Mouse (Mus musculus) right cerebral cortex, postnatal 14 days (tissue): ENCODE data around the gene Spink2.
"Not testable (repeated sequence)": the region's sequence is repeated elsewhere in the genome, so short reads cannot be mapped to it uniquely, and the experiment has no call there.

Experiments used
- DNase-seq: peaks from one replicate; pipeline ENCODE4 v3.0.0; 2022

Gene Spink2

DNA sequence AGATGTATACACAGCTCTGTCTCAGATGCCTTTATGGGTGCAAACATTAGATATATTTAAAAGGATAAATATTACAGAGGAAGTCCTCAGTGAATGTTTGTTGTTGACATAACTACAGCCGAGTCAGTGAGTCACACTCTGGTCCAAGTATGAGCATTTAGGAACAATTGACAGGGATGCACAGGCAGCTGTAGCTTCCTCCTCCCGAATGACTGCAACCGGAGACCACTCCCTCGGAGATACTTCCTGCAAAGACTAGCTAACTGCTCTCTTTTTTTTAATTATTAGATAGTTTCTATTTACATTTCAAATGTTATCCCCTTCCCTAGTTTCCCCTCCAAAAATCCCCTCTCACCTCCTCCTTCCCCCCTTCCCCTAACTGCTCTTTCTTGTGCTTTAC, 18.0 kb downstream of the Spink2 start:
- no peak for DNase-seq

DNA sequence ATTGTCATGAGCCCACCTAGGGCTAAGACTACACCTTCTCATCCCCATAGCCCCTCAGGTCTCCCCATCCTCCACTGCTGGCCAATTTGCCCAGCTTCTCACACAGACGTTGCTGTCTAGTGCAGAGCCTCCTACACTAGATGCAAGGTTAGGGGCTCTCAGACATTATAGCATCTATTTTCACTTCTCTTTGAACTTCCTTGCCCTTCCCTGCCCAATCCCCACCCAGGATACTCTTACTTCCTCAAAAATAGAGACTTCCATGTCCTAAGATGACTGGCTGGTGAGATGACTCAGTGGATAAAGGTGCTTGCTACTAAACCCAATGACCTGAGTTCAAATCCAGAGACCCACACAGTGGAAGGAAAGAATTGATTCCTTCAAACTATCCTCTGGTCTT, 19.6 kb downstream of the Spink2 start:
- DNase-seq = no peak

DNA sequence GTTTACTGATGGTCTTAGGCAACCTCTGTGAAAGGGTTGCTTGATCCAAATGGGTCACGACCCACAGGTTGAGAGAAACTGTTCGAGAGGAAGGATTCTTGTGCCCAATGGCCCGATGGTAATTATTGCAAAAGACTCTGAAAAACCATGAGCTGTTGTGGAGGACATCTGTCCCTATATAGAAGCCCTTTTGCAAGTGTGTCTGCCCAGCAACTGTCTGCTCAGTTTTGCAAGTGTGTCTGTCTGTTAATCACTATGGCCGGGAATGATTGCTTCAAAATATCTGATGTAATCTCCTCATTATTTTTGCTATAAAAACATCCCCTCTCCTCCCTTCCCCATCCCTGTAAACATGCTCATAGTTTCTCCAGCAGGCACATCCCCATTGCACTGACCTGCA, 20.2 kb downstream of the Spink2 start:
- DNase-seq = no peak

DNA sequence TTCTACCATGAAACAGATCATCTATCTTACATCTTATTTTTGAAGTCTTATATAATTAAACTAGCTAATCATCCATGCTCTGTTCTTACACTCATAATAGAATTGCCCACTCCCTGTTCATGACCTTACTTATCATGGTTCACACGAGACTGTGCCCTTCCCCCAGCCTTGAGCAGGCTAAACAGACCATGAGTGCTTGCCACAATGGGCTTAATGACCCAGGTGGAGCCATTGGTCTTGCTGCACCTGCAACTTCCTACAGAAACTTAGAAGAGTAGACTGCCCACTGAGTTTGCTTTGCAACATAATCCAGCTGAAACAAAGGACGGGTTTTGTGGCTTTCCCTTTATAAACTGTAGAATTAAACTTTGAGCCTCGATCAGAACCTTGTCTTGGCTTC, 22.5 kb downstream of the Spink2 start:
- no peak for DNase-seq

DNA sequence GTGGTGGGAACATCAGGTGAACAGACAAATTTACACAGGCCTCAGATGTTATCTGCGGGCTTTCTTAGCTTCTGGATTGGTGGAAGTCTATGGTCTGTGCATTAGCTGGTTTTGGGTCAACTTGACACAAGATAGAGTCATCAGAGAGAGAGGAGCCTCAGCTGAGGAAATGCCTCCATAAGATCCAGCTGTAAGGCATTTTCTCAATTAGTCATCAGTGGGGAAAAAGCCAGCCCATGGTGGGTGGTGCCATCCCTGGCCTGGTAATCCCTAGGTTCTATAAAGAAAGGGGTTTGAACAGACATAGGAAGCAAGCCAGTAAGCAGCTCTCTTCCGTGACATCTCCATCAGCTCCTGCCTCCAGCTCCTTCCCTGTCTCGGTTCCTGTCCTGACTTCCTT, 25.9 kb downstream of the Spink2 start:
- no peak for DNase-seq

DNA sequence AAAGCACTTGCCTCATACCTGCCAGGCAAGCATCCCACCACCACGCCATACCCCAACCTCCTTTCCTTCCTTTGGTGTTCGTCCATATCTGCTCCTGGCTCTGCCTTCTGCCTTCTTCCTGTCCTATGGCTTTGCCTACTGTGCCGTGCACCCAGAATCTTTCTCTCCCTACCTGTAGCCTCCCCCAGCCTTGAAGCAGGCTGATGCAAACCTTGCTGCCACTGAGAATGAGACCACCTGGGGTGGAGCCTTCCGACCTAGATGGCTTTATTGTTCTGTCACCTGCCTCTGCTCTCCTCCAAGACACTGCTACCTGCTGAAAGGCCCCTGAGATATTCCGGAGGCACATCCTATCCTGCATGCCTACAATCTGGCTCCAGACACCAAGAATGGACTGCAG, 27.4 kb downstream of the Spink2 start:
- not testable (repeated sequence) for DNase-seq

DNA sequence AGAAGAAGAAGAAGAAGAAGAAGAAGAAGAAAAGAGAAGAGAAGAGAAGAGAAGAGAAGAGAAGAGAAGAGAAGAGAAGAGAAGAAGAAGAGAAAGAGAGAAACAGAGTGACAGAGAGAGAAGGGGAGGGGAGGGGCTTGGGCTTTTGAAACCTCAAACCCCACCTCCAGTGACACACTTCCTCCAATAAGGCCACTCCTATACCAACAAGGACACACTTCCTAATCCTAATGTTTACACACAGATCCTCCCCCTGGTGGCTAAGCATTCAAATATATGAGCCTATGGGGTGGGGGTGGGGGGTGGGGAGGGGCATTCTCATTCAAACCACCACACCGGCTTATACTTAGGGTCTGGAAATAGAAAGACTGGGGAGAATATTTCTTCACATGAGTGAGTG, 27.9 kb downstream of the Spink2 start:
- DNase-seq = no peak

DNA sequence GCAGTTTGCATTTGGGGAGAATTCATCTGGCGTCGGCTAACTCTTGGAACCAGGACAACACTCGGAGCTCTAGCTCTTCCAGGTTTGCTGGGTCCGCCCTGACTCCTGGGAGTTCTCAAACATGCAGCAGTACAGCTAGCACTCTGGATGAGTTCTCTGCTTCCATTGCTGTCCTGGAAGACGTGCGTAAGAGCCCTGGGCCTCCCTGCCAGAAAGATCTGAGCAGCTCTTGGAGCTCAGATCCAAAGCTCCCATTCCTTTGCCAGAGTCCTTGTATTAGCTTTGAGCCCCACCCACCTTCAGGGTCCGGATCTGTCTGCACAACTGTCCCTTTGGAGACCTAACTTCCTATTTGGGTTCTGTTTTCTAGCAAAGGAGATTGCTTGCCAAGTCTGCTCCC, 29.8 kb downstream of the Spink2 start:
- no peak for DNase-seq

DNA sequence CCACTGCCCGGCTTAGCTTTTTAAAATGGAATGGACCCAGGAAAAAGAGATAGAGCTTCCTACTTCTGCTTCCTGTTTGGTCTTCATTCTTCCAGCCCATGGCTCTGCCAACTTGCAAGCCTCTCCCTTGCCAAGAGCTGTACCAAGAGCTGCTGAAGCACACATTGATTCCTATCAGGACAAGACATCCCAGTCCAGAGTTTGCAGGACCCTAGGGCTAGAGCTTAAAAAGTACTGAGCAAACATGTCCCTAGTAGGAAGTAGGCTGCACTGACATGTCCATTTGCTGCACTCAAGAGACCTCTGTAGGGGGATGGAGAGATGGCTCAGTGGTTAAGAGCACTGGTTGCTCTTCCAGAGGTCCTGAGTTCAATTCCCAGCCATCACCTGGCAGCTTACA, 32.3 kb downstream of the Spink2 start:
- no peak for DNase-seq

DNA sequence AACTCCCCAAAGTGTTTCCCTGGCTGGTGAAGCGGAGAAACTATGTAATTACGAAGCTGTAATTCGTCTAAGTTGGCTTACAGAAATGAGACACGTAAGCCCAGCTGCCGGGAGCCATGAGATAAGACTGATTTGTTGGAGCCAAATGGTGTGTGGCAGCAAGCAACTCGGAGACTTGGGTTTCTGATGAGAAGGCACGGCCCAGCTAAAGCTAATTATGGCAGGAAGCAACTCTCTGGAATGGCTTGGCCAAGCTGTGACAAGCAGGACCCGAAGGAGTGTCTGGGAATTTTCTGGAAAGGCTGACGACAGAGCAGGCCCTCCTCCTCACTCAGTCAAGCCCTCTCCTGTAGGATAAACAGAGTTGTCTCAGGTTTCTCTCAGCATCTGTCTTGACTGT, 33.3 kb downstream of the Spink2 start:
- DNase-seq = no peak

DNA sequence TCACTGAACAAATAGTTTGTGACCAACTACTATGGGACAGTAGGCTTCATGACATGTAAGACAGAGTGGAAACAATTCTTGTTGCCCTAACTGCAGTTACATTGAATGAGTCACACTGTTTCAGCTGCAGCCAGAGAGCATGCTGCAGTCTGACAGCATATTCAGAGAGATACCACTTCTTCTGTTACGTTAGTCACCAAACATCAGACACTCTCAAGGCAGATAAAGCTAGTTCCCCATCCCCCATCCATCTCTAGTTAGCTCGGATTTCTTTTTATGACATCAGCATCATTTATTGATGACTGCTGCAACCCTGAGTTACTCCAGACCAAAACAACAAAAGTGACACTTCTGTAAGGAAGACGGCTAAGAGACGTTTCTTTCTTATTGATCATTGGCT, 36.5 kb downstream of the Spink2 start:
- no peak for DNase-seq

DNA sequence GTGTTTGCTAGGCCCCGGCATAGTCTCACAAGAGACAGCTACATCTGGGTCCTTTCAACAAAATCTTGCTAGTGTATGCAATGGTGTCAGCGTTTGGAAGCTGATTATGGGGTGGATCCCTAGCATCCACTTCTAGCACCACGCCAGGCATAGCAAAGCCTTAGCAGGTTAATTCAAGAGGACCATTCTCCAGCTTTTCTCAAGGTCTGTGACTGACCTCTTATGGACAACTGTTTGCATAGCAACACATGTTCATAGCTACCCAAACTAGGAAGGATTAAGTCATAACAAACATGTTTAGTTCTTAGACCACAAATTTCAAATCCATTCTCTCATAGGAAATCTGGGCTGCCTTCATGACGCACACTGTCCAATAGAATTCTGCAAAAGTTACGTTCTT, 40.7 kb downstream of the Spink2 start:
- DNase-seq = no peak

DNA sequence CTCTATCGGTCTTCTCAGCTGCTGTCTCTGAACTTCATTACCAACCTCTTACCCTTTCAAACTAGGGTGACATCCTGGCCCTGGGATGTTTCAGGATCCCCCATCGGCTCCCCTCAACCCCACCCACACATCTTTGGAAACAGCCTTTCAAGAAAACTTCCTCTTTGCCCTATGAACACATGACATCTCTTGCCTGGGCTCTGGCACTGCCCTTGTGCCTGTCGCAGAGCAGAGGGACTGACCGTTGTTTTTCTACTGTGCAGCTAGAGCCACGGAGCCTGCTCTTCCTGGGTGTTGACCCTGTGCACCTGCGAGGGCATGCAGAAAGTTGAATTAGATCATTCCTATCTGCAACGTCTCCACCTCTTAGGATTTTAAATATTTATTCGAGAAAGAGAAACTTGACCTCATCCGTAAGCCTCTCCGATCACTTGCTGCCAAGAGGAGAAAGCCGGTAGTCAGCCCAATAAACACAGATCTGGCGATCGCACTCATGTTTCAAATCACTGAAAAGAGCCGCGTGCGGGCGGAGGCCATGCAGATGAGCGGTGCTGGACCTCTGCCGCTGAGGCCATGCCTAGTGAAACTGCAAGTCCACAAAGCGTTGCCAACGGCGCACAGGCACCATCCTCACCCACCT, 43.8 kb downstream of the Spink2 start:
- no peak for DNase-seq

DNA sequence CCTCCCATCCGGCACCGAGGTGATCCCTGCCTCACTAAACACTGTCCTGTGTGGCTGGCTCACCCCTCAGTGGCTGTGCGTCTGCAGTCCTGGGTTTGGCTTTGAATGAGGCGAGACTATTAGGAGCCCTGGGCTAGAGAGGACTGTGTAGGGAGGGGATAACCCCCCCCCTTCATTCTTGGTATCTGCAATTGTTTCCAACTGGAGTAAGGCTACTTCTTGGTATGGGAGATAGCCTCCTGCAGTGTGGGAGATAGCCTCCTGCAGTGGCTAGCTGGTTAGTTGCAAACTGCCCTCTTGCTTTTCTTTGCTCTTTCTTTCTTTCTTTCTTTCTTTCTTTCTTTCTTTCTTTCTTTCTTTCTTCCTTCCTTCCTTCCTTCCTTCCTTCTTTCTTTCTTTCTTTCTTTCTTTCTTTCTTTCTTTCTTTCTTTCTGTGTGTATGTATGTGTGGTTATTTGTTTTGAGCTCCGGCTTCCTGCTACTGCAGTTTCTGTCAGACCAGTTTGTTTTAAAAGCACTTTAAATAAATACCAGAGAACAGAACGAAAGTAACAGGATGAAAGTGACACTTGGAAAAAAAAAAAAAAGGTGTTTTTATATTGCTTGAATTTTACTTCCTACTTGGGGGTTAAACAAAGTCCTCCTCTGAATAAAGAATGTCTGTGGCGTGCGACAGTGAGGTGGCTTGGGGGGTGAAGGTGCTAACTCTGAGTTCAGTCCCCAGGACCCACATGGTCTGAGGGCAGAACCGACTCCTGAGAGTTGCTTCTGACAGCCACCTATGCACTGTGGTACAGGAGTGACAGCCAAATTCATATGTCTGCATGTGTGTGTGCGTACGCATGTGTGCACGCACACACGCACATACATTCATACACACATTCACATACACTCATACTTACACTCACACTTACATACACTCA, 45.3 kb downstream of the Spink2 start:
- no peak for DNase-seq

DNA sequence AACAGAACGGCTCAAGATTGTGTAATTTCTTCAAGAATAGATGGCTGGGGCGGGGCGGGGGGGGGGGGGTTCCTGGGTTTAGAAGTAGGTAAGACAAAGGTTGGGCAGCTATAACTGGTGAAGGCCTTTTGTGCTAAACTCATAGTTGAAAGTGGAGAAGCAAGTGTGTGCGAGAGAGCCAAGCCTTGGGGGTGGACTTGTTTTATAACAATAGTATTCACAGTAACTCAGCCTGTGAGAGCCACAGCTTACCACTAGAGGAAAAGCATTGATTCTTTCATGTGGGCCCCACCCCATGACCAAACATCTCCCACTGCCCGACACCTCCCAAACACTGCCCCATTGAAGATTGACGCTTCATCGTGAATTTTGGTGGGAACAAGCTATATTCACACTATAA, 47.7 kb downstream of the Spink2 start:
- DNase-seq = no peak

DNA sequence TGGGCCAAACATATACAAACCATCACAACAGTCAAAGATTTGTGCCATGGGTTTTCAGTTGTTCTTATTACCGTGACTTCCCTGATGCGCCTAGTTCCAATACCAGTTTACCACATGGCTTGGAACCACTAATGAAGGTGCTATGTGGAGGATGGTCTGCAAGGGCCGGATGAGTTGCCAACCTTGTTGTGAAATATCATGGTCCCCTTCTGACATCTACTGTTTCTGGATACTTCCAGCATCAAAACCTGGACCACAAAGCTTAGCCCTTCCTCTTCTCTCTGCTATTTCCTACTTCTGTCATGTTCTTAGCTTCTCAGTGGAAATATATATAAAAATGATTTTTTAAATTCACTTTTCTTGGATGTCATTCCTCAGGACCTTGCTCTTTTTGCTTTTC, 48.7 kb downstream of the Spink2 start:
- no peak for DNase-seq

DNA sequence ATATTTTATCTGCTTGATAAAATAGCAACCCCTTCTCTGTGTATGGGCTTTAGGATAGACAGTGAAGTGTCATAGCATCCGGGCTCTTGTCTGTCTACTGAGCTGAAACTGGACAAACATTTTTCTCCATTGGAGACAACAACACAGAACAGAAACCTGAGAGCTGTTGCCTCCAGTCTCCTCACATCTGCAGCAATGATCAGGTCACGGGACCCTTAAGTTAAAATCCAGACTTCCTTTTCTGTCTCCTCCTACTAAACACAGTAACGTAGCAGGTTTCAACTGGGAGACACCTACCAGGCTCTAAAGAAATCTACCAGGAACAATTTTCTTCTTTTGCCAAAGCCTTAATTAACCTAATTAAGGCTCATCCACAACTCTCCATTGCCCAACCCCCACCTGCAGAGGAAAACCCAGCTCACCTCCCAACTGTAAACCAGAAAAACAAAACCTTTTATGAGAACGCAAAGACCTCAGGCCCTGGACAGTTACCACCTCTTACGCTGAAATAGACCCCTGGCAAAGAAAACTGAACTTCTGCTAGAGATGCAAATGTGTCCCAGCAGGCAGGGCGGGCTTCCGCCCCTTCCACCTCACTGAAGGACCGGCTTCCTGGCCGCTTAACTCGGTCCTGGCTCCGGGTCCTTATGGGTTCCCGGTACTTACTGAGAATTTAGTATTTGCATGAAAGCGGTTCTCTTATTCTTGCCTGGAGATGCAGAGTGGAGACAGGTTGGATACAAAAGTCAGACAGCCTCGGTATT, 53.3 kb downstream of the Spink2 start:
- no peak for DNase-seq

DNA sequence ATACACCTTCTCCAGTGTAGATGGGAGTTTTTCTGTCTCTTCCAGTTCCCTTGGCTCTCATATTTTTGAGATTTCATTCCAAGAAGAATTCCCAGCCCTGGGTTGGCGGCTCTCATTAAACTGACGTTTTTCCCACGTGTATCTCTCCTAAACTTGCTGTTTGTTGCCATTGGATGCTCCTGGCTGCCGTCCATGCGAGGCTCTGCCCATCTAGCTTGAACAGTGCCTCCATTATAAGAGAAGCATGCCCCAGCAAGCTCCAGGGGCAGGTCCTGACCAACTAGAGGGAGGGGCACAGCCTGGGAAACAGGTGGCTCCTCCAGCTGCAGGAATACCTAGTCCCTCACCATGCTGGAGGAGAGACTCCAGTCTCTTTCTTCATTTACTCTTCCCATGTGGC, 54.3 kb downstream of the Spink2 start:
- no peak for DNase-seq

DNA sequence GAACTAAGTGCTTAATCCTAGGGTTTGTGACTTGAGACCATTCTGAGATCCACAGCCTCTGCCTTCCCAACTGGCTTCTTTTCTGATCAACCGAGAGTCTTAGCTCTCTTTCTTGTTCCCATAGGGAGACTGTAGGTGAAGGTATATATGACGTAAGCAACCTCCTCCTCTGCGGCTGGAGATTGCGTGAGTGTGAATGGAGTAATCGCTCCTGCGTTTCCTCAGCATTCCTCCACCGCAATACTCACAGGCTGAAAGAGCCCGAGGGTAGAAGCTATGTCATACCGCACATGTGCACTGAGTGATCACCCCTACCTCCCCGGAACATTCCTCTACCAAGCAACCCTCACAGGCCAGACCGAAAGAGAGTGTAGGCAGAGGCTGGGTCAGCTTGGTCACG, 55.7 kb downstream of the Spink2 start:
- no peak for DNase-seq
